Mouse (Mus musculus) stomach, embryonic 15.5 days (tissue): Measurements from ENCODE around the gene Iqsec3. TPM values are rescaled to one million over a fixed set of nuclear protein-coding genes. Genes with fewer than 3 reads are reported as not detected.

ENCODE experiments used
- ATAC-seq: fragments of 200-750 bp; cut with Nextera tagmentation; 2 replicates; pipeline ENCODE4 v1.8.0; 2017; ENCODE audit warnings: low read depth, moderate number of reproducible peaks, moderate TSS enrichment; ENCODE audit not compliant: insufficient read depth, low FRiP score
- H3K27ac ChIP-seq: fragments of 300-500 bp; sonication (generic); 2 replicates; pipeline ENCODE4 v1.5.1; 2015; ENCODE audit warnings: mild to moderate bottlenecking, inconsistent platforms
- H3K27me3 ChIP-seq: fragments of 300-500 bp; sonication (generic); replicated peaks from 2 replicates; pipeline ENCODE4 v1.6.1; 2015; ENCODE audit warnings: inconsistent platforms
- H3K36me3 ChIP-seq: fragments of 300-500 bp; sonication (generic); 2 replicates; pipeline ENCODE4 v1.6.1; 2015; ENCODE audit warnings: inconsistent platforms
- H3K4me1 ChIP-seq: fragments of 300-500 bp; sonication (generic); 2 replicates; pipeline ENCODE4 v1.6.1; 2015; ENCODE audit warnings: inconsistent platforms
- H3K4me2 ChIP-seq: fragments of 300-500 bp; sonication (generic); 2 replicates; pipeline ENCODE4 v1.6.1; 2015; ENCODE audit warnings: mild to moderate bottlenecking, inconsistent platforms
- H3K4me3 ChIP-seq: fragments of 300-500 bp; sonication (generic); replicated peaks from 2 replicates; pipeline ENCODE4 v1.5.1; 2015; ENCODE audit warnings: inconsistent platforms
- H3K9ac ChIP-seq: fragments of 300-500 bp; sonication (generic); 2 replicates; pipeline ENCODE4 v1.6.1; 2015; ENCODE audit warnings: inconsistent platforms
- H3K9me3 ChIP-seq: fragments of 300-500 bp; sonication (generic); 2 replicates; pipeline ENCODE4 v1.6.1; 2016; ENCODE audit warnings: inconsistent platforms
- WGBS: fragments of 180-500 bp; shearing (Covaris S2); methylation state at CpG from one replicate; pipeline ENCODE4 v1.1.7; 2015; 5-methylcytosine and 5-hydroxymethylcytosine counted together
- polyA plus RNA-seq: library from polyadenylated mRNA; unstranded; fragments of >200 nt; fragmentation: Nextera tagmentation; extraction: Ambion mirVana; gene quantifications from 2 replicates; pipeline ENCODE4 v1.2.1, GENCODE M21; 2015

Iqsec3 gene
- polyA plus RNA-seq, 1 experiment from 2014 or later, result 0.30 TPM

DNA sequence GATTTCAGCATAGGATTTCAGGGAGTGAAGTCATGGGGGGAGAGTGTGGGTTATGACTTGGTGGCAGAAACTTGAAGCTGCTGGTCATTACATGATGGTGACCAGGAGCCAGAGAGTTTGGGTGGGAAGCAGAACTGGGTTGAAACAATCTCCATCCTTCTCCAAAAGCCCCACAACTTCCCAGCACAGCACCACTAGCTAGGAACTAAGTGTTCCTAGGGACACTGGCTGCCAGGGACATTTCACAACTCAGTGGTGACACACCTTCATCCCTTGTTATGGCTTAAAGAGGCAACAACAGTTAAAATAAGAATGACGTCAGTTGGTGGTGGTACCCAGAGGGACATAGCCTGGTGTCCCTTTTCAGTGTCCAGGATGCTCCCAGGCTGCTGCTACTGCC lies 117.4 kb downstream of the Iqsec3 start:
- H3K9ac ChIP-seq, result no peak overlapping the region
- no peak overlapping the region for H3K27ac ChIP-seq
- no peak overlapping the region for H3K4me2 ChIP-seq
- no peaks in the 10 kb centered on the region for H3K9me3 ChIP-seq
- H3K4me3 ChIP-seq, result no peak overlapping the region
- 73% methylated on average over 1 of the region's 1 CpGs for WGBS
- H3K4me1 ChIP-seq, result no peaks in the 10 kb centered on the region
- no peaks in the 10 kb centered on the region for H3K27me3 ChIP-seq
- no peak for ATAC-seq
- no peaks in the 10 kb centered on the region for H3K36me3 ChIP-seq

DNA sequence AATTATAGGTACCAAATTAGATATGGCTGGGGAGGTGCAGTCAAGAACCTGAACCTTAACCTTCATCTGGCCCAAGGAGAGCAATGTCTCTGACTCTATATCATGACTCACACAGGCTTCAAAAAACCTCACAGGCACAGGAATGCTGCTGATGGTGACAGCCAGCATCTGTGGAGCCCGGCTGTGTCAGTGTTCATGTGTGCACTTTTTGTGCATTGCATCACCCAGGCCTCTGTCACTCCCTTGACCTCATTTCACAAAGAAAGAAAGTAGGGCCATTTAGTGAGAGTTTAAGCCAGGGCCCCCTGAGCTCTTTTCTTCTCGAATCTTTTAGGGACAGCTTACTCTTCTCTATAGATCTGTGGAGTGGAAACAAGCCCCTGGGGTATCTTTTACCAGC lies 121.2 kb downstream of the Iqsec3 start:
- H3K4me2 ChIP-seq, result no peak overlapping the region
- no peaks in the 10 kb centered on the region for H3K9me3 ChIP-seq
- H3K27ac ChIP-seq, result no peak overlapping the region
- no peak for ATAC-seq
- no peak overlapping the region for H3K9ac ChIP-seq
- H3K36me3 ChIP-seq, result no peaks in the 10 kb centered on the region
- WGBS, result 47% methylated on average over 2 of the region's 2 CpGs
- H3K27me3 ChIP-seq, result no peaks in the 10 kb centered on the region
- no peaks in the 10 kb centered on the region for H3K4me1 ChIP-seq
- no peak overlapping the region for H3K4me3 ChIP-seq

DNA sequence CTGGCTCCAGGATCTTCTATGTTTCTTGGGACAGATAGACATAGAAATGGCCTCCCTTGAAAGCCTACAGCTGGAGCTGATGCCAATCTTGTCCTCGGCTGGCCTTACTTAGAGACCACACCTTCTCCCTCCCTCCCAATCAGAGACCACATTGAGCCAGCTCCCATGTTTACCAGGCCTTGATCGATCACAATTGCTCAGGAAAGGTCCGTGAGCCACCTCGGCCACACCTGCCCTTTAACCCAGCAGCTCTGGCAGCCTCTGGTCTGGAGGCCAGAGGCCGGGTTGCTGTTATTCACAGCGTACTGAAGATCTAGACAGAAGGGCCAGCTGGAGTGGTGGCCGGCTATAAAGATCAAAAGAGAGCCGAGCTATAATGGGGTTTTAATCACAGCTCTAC lies 127.0 kb downstream of the Iqsec3 start:
- Histone ChIP-seq H3K4me3 (no peak overlapping the region), H3K9me3 (no peaks in the 10 kb centered on the region), H3K4me1 (no peaks in the 10 kb centered on the region), H3K36me3 (no peaks in the 10 kb centered on the region), H3K9ac (no peak overlapping the region), H3K27me3 (no peaks in the 10 kb centered on the region), H3K4me2 (no peak overlapping the region), H3K27ac (no peak overlapping the region)
- WGBS, result 36% methylated on average over 8 of the region's 8 CpGs
- no peak for ATAC-seq

DNA sequence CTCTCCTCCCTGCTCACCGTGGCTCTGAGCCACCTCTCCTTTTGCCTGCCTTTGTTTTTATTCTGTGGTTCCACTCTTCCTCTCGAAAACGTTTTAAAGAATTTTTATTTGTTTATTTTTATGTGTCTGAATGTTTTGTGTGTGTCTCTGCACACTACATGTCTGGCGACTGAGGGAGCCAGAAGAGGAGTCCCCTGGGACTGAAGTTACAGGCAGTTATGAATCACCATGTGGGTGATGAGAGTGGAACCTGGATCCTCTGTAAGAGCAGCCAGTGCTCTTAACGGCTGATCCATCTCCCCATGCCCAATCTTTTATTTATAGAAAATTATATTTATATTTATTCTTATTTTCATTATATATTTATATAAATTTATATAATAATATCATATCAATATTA lies 129.1 kb downstream of the Iqsec3 start:
- H3K4me2 ChIP-seq, result no peak overlapping the region
- WGBS, result 37% methylated on average over 5 of the region's 5 CpGs

DNA sequence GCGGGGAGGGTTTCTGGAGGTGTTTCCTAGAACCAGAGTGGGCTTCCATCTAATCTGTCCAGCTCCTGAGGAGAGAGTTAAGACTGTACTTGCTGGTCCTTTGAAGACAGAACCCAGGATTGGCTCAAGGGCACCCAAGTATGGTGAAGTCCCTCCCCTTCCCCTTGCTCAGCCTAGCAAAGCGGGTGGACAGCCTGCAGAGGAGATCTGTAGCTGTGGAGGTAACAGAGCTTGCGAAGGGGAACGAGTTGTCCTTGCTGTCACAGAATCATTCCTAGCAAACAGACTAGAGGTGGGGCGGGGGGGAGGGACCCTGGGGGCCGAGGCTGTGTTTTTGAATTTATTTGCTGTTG lies 129.7 kb downstream of the Iqsec3 start:
- Histone ChIP-seq H3K4me1 (no peaks in the 10 kb centered on the region), H3K36me3 (no peaks in the 10 kb centered on the region), H3K27ac (no peak overlapping the region), H3K9me3 (no peaks in the 10 kb centered on the region), H3K27me3 (no peaks in the 10 kb centered on the region), H3K9ac (no peak overlapping the region), H3K4me3 (no peak overlapping the region), H3K4me2 (no peak overlapping the region)
- WGBS, result 48% methylated on average over 6 of the region's 6 CpGs
- ATAC-seq, result no peak

More for the DNA sequence above, 129.1 kb downstream of the Iqsec3 start:
- Histone ChIP-seq H3K9me3 (no peaks in the 10 kb centered on the region), H3K4me1 (no peaks in the 10 kb centered on the region), H3K36me3 (no peaks in the 10 kb centered on the region), H3K27ac (no peak overlapping the region), H3K27me3 (no peaks in the 10 kb centered on the region), H3K9ac (no peak overlapping the region), H3K4me3 (no peak overlapping the region)
- no peak for ATAC-seq

DNA sequence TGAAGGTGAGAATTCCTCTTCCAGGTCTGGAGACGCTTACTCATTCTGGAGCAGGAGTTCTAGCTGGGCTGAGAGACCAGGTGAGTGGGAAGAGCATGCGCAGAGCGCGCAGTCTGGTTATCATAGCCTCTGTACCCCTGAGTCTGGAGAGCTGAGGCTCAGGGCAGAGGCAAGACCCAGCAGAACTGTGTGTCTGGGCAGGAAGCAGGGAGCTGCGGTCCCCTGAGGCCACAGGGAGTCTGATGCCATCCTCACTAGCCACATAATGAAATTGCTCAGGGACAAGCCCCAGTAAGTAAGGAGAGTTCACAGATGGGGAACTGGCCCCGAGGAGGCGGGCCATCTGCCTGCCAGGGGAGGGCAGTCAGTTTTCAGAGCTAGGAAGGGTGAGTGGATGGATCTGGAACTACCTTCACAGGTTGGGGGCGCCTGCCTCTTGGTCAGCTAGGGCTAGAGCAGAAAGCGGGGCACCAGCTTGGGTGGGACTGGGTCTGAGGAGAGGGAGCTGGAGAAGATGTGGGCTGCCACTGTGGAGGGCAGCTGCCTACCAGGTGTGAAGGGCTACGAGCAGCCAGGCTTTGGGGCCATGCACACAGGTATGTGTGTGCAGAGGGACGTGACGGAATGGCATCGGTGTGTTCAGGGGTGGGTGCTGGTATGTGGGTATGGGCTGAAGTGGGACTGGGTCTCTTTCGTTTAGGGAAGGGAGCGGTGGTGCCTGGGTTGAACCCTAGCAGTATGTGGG lies 130.3 kb downstream of the Iqsec3 start, which contains the start of gene Slc6a12:
Gene Slc6a12 (plus strand): TSS at position 51 of the 745 bp plus-strand sequence.
- 67% methylated on average over 15 of the region's 15 CpGs for WGBS
- Histone ChIP-seq H3K9me3 (no peaks in the 10 kb centered on the region), H3K4me2 (no peak within 1 kb of the TSS), H3K4me1 (no peaks in the 10 kb centered on the region), H3K9ac (no peak within 1 kb of the TSS), H3K36me3 (no peaks in the 10 kb centered on the region), H3K4me3 (no peak within 1 kb of the TSS), H3K27me3 (no peaks in the 10 kb centered on the region), H3K27ac (no peak within 1 kb of the TSS)
- ATAC-seq, result no peak

DNA sequence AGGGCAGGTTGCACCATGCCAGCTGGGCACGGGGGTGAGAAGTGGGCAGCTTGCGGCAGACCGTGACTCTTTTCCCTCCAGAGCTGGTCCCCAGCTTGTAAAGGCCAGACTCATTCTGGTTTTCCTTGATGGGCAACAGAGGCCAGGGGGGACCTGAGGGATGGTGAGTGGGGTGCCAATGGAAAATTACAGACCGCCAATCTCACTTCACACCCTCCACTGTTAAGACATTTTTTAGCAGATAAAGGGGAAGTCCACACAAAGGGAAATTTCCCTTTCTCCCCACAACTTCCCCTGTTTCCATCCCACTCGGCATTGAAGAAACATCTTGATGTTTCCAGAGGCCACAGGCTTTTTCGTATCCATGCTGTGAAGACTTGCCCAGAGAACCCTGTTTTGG lies 131.8 kb downstream of the Iqsec3 start:
- Histone ChIP-seq H3K4me1 (no peaks in the 10 kb centered on the region), H3K9me3 (no peaks in the 10 kb centered on the region), H3K27me3 (no peaks in the 10 kb centered on the region), H3K27ac (no peak overlapping the region), H3K36me3 (no peaks in the 10 kb centered on the region), H3K4me3 (no peak overlapping the region), H3K4me2 (no peak overlapping the region), H3K9ac (no peak overlapping the region)
- 81% methylated on average over 6 of the region's 6 CpGs for WGBS
- ATAC-seq, result no peak

DNA sequence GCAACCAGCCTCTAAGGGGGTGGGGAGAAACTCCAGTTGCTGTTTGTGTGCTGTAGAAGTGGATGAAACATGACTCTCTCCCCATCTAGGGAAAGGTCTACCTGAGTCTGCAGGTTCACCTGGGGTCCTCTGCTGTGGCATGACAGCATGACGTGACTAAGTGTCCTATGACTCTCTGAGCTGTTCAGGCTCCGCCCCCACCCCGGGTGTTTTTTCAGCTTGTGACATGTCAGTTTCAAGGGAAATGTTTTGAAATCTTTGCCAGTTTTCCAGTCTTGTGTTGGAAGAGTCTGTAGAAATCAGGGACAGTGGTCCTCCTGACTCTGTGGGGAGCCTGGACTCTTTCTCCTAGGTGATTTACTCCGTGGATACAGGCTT lies 135.0 kb downstream of the Iqsec3 start:
- no peak for ATAC-seq
- 33% methylated on average over 4 of the region's 4 CpGs for WGBS
- H3K9me3 ChIP-seq, result no peaks in the 10 kb centered on the region
- H3K4me1 ChIP-seq, result no peaks in the 10 kb centered on the region
- no peaks in the 10 kb centered on the region for H3K27me3 ChIP-seq
- H3K9ac ChIP-seq, result no peak overlapping the region
- no peaks in the 10 kb centered on the region for H3K36me3 ChIP-seq
- no peak overlapping the region for H3K4me2 ChIP-seq
- no peak overlapping the region for H3K4me3 ChIP-seq
- H3K27ac ChIP-seq, result no peak overlapping the region

DNA sequence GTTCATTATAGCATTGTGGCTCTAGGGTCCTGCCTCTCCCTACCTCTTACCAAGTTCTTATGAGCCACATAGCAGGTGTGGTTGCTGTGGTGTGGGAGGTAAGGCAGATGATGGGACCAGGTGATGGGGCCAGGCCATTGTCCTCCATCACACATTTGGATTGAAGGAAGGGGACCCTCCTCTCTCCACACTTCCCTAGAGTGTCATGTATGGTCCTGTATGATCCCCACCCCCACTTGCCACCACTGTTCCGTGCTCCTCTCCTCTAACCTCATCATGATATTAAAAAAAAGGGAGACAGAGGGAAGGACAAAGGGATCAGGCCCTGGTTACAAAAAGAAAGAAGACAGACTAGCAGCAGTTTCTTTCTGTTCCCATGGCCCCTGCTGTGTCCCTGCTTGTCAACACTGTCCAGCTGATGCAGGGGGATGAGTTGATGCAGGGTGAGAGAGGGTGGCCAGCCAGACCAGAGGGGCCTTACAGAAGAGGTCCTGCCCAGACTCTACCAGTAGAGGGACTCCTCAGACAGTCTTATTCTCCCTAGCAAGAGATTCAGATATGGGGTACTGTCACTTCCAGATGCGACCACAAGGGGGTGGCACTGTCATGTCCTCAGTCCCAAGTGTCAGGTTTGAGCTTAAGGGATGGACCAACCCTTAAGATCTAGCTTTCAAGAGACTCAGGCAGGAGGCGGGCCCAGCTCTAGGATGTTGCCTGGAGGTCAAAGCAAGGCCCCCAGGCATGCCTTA lies 135.5 kb downstream of the Iqsec3 start:
- Histone ChIP-seq H3K9me3 (no peaks in the 10 kb centered on the region), H3K4me1 (no peaks in the 10 kb centered on the region), H3K27me3 (no peaks in the 10 kb centered on the region), H3K4me3 (no peak overlapping the region), H3K36me3 (no peaks in the 10 kb centered on the region), H3K9ac (no peak overlapping the region), H3K4me2 (no peak overlapping the region), H3K27ac (no peak overlapping the region)
- peak; percentile 41; the same call in 1 of the 2 replicates for ATAC-seq
- whole genome bisulfite sequencing, result 31% methylated on average over 3 of the region's 3 CpGs

DNA sequence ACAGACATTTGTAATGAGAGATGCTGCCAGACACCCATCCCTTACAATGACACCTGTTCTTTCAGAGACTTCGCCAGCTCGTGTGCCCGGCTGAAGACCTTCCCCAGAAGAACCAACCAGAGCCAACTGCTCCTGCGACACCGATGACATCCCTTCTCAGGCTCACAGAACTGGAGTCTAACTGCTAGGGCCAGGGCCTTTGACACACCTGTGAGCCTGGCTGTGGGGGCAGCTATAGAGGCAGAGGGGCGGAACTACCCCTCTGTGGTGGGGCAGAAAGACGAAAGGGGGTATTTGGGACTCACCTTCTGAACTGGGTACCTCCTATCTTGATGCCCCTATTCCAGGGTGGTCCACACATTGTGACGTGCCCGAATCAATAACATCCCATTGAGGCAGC lies 136.2 kb downstream of the Iqsec3 start:
- Histone ChIP-seq H3K4me1 (no peaks in the 10 kb centered on the region), H3K27ac (no peak overlapping the region), H3K27me3 (no peaks in the 10 kb centered on the region), H3K4me2 (no peak overlapping the region), H3K4me3 (no peak overlapping the region), H3K9me3 (no peaks in the 10 kb centered on the region), H3K9ac (no peak overlapping the region), H3K36me3 (no peaks in the 10 kb centered on the region)
- 88% methylated on average over 9 of the region's 9 CpGs for WGBS
- ATAC-seq, result no peak

DNA sequence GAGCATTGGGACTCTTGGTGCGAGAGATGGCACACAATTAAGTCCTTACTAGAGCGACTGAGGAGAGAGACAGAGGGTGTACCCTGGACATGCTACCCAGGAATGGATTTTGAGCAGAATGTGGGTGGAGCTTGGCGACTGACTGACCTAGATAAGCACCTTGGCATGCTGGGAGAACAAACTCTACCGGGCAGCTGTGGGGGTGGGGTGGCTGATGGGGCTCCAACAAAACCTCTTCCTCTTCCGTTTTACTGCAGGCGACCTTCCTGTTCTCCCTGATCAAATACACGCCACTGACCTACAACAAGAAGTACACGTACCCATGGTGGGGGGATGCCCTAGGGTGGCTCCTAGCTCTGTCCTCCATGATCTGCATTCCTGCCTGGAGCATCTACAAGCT lies 136.9 kb downstream of the Iqsec3 start:
- H3K27me3 ChIP-seq, result no peaks in the 10 kb centered on the region
- H3K4me1 ChIP-seq, result no peaks in the 10 kb centered on the region
- H3K9ac ChIP-seq, result no peak overlapping the region
- H3K4me2 ChIP-seq, result no peak overlapping the region
- peak; percentile 54; the same call in 1 of the 2 replicates for ATAC-seq
- no peaks in the 10 kb centered on the region for H3K9me3 ChIP-seq
- no peak overlapping the region for H3K27ac ChIP-seq
- no peaks in the 10 kb centered on the region for H3K36me3 ChIP-seq
- 60% methylated on average over 8 of the region's 8 CpGs for WGBS
- no peak overlapping the region for H3K4me3 ChIP-seq

DNA sequence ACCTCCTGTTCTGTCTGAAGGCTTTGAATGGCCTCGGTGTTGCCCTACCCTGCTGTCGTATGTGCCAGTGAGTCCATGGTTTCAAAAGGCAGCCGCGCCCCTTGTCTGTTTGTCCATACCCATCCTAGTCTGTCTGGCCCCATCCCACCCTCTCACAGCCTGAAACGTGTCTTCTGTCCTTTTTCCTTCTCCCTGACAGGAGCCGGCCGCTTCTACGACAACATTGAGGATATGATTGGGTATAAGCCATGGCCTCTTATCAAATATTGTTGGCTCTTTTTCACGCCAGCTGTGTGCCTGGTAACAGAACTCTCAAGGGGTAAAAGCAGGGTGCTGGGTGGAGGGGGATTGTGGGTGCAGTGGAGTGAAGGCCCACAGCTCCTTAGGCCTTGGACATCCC lies 137.6 kb downstream of the Iqsec3 start:
- no peaks in the 10 kb centered on the region for H3K9me3 ChIP-seq
- no peak for ATAC-seq
- 78% methylated on average over 9 of the region's 9 CpGs for WGBS
- no peaks in the 10 kb centered on the region for H3K36me3 ChIP-seq
- H3K9ac ChIP-seq, result no peak overlapping the region
- H3K4me3 ChIP-seq, result no peak overlapping the region
- H3K27me3 ChIP-seq, result no peaks in the 10 kb centered on the region
- no peaks in the 10 kb centered on the region for H3K4me1 ChIP-seq
- H3K4me2 ChIP-seq, result no peak overlapping the region
- H3K27ac ChIP-seq, result no peak overlapping the region
